Mouse (Mus musculus): ENCODE results near the gene Unc13c. TPM values are rescaled to one million over a fixed set of nuclear protein-coding genes. Genes with fewer than 3 reads are reported as not detected.

Unc13c gene
- total and polyA plus RNA-seq, 2 experiments from 2014 or later = 0.57 to 0.88 TPM

- Histone ChIP-seq H3K9ac (replicated peaks; ENCODE audit: low read depth, low read length) (no peak overlapping the region), H3K4me3 (ENCODE audit: low read depth, low read length) (no peak overlapping the region), H3K27me3 (ENCODE audit: control insufficient read depth, insufficient read depth, low read length) (no peaks in the 10 kb centered on the region), H3K4me1 (ENCODE audit: control insufficient read depth, insufficient read depth) (peaks cover 8% of the 10 kb centered on the region; the same call in 1 of the 2 replicates), H3K36me3 (replicated peaks; ENCODE audit: control insufficient read depth, insufficient read depth, low read length) (no peaks in the 10 kb centered on the region), H3K4me2 (ENCODE audit: low read depth, low read length) (no peak overlapping the region), H3K27ac (ENCODE audit: low read depth) (no peak overlapping the region), H3K9me3 (replicated peaks; ENCODE audit: control insufficient read depth, low read length) (no peaks in the 10 kb centered on the region)
- ATAC-seq (ENCODE audit: insufficient read depth, low read depth) (no peak), DNase-seq (ENCODE audit: low spot score) (no peak)
- 30% methylated on average over 2 of the region's 2 CpGs for WGBS
- TF ChIP-seq EP300 (IDR thresholded peaks at IDR 0.05; ENCODE audit: low read depth) (no peak), CTCF (IDR thresholded peaks at IDR 0.05; ENCODE audit: low read depth) (no peak)
Observed at GRCm38 (mm10) chr9:73867410-73868067, 101.2 kb downstream of the Unc13c start.

- no peak overlapping the region for H3K4me3 ChIP-seq (ENCODE audit: low read depth, low read length)
- H3K9me3 ChIP-seq (replicated peaks; ENCODE audit: control insufficient read depth, low read length) = no peaks in the 10 kb centered on the region
- no peak for ATAC-seq (ENCODE audit: insufficient read depth, low read depth)
- peaks cover 8% of the 10 kb centered on the region; the same call in 1 of the 2 replicates for H3K4me1 ChIP-seq (ENCODE audit: control insufficient read depth, insufficient read depth)
- TF ChIP-seq CTCF (IDR thresholded peaks at IDR 0.05; ENCODE audit: low read depth) = no peak
- TF ChIP-seq EP300 (IDR thresholded peaks at IDR 0.05; ENCODE audit: low read depth) = no peak
- no peak overlapping the region for H3K9ac ChIP-seq (replicated peaks; ENCODE audit: low read depth, low read length)
- no peak overlapping the region for H3K27ac ChIP-seq (ENCODE audit: low read depth)
- H3K27me3 ChIP-seq (ENCODE audit: control insufficient read depth, insufficient read depth, low read length) = no peaks in the 10 kb centered on the region
- no peaks in the 10 kb centered on the region for H3K36me3 ChIP-seq (replicated peaks; ENCODE audit: control insufficient read depth, insufficient read depth, low read length)
- 66% methylated on average over 2 of the region's 2 CpGs for WGBS
- H3K4me2 ChIP-seq (ENCODE audit: low read depth, low read length) = no peak overlapping the region
- DNase-seq (ENCODE audit: low spot score) = no peak
Observed at GRCm38 (mm10) chr9:73866666-73867065, 102.1 kb downstream of the Unc13c start.

- Histone ChIP-seq H3K4me2 (ENCODE audit: low read depth, low read length) (no peak overlapping the region), H3K27me3 (ENCODE audit: control insufficient read depth, insufficient read depth, low read length) (no peaks in the 10 kb centered on the region), H3K9me3 (replicated peaks; ENCODE audit: control insufficient read depth, low read length) (no peaks in the 10 kb centered on the region), H3K36me3 (replicated peaks; ENCODE audit: control insufficient read depth, insufficient read depth, low read length) (no peaks in the 10 kb centered on the region), H3K27ac (ENCODE audit: low read depth) (no peak overlapping the region), H3K9ac (replicated peaks; ENCODE audit: low read depth, low read length) (no peak overlapping the region), H3K4me3 (ENCODE audit: low read depth, low read length) (no peak overlapping the region), H3K4me1 (ENCODE audit: control insufficient read depth, insufficient read depth) (no peaks in the 10 kb centered on the region)
- no peak for TF ChIP-seq EP300 (IDR thresholded peaks at IDR 0.05; ENCODE audit: low read depth)
- TF ChIP-seq CTCF (IDR thresholded peaks at IDR 0.05; ENCODE audit: low read depth) = no peak
- ATAC-seq (ENCODE audit: insufficient read depth, low read depth) (no peak), DNase-seq (ENCODE audit: low spot score) (no peak)
- WGBS = 83% methylated on average over 3 of the region's 3 CpGs
Observed at GRCm38 (mm10) chr9:73859469-73859868, 109.3 kb downstream of the Unc13c start.

- DNase-seq (ENCODE audit: low spot score) = no peak
- Histone ChIP-seq H3K4me1 (ENCODE audit: control insufficient read depth, insufficient read depth) (no peaks in the 10 kb centered on the region), H3K9ac (replicated peaks; ENCODE audit: low read depth, low read length) (no peak overlapping the region), H3K36me3 (replicated peaks; ENCODE audit: control insufficient read depth, insufficient read depth, low read length) (no peaks in the 10 kb centered on the region), H3K27me3 (ENCODE audit: control insufficient read depth, insufficient read depth, low read length) (no peaks in the 10 kb centered on the region), H3K4me2 (ENCODE audit: low read depth, low read length) (no peak overlapping the region), H3K4me3 (ENCODE audit: low read depth, low read length) (no peak overlapping the region), H3K27ac (ENCODE audit: low read depth) (no peak overlapping the region), H3K9me3 (replicated peaks; ENCODE audit: control insufficient read depth, low read length) (no peaks in the 10 kb centered on the region)
- no peak for ATAC-seq (ENCODE audit: insufficient read depth, low read depth)
- TF ChIP-seq CTCF (IDR thresholded peaks at IDR 0.05; ENCODE audit: low read depth) (no peak), EP300 (IDR thresholded peaks at IDR 0.05; ENCODE audit: low read depth) (no peak)
- WGBS = 45% methylated on average over 3 of the region's 3 CpGs
Observed at GRCm38 (mm10) chr9:73854281-73854680, 114.5 kb downstream of the Unc13c start.

- TF ChIP-seq CTCF (IDR thresholded peaks at IDR 0.05; ENCODE audit: low read depth) (no peak), EP300 (IDR thresholded peaks at IDR 0.05; ENCODE audit: low read depth) (no peak)
- no peak overlapping the region for H3K9ac ChIP-seq (replicated peaks; ENCODE audit: low read depth, low read length)
- no peaks in the 10 kb centered on the region for H3K9me3 ChIP-seq (replicated peaks; ENCODE audit: control insufficient read depth, low read length)
- 72% methylated on average over 4 of the region's 4 CpGs for WGBS
- DNase-seq (ENCODE audit: low spot score) (no peak), ATAC-seq (ENCODE audit: insufficient read depth, low read depth) (no peak)
- H3K4me3 ChIP-seq (ENCODE audit: low read depth, low read length) = no peak overlapping the region
- no peaks in the 10 kb centered on the region for H3K4me1 ChIP-seq (ENCODE audit: control insufficient read depth, insufficient read depth)
- no peak overlapping the region for H3K27ac ChIP-seq (ENCODE audit: low read depth)
- no peak overlapping the region for H3K4me2 ChIP-seq (ENCODE audit: low read depth, low read length)
- no peaks in the 10 kb centered on the region for H3K36me3 ChIP-seq (replicated peaks; ENCODE audit: control insufficient read depth, insufficient read depth, low read length)
- H3K27me3 ChIP-seq (ENCODE audit: control insufficient read depth, insufficient read depth, low read length) = no peaks in the 10 kb centered on the region
Observed at GRCm38 (mm10) chr9:73806681-73807080, 162.1 kb downstream of the Unc13c start.

- H3K9me3 ChIP-seq (replicated peaks; ENCODE audit: control insufficient read depth, low read length) = no peaks in the 10 kb centered on the region
Observed at GRCm38 (mm10) chr9:73774616-73775015, 194.2 kb downstream of the Unc13c start.

More at GRCm38 (mm10) chr9:73774616-73775015, 194.2 kb downstream of the Unc13c start:
- no peak for ATAC-seq (ENCODE audit: insufficient read depth, low read depth)
- no peak for DNase-seq (ENCODE audit: low spot score)
- H3K4me3 ChIP-seq (ENCODE audit: low read depth, low read length) = no peak overlapping the region
- WGBS = 64% methylated on average over 4 of the region's 4 CpGs
- no peaks in the 10 kb centered on the region for H3K36me3 ChIP-seq (replicated peaks; ENCODE audit: control insufficient read depth, insufficient read depth, low read length)
- no peak overlapping the region for H3K27ac ChIP-seq (ENCODE audit: low read depth)
- TF ChIP-seq EP300 (IDR thresholded peaks at IDR 0.05; ENCODE audit: low read depth) (no peak), CTCF (IDR thresholded peaks at IDR 0.05; ENCODE audit: low read depth) (no peak)
- H3K4me1 ChIP-seq (ENCODE audit: control insufficient read depth, insufficient read depth) = no peaks in the 10 kb centered on the region
- H3K9ac ChIP-seq (replicated peaks; ENCODE audit: low read depth, low read length) = no peak overlapping the region
- no peaks in the 10 kb centered on the region for H3K27me3 ChIP-seq (ENCODE audit: control insufficient read depth, insufficient read depth, low read length)
- no peak overlapping the region for H3K4me2 ChIP-seq (ENCODE audit: low read depth, low read length)
